Mouse (Mus musculus) CH12.LX (cell line): Measurements from ENCODE around the gene E2f3. TPM values are rescaled to one million over a fixed set of nuclear protein-coding genes. Genes with fewer than 3 reads are reported as not detected.

Experiments used
- DNase-seq: peaks from one replicate; pipeline ENCODE4 v3.0.0-alpha.2; 2013; ENCODE audit errors: extremely low read depth
- H3K27ac ChIP-seq: 2 replicates; pipeline ENCODE4 v1.5.1; 2012; ENCODE audit warnings: low read depth, mild to moderate bottlenecking, control low read depth, moderate library complexity; ENCODE audit not compliant: insufficient read depth
- H3K27me3 ChIP-seq: replicated peaks from 2 replicates; pipeline ENCODE3; 2012; ENCODE audit warnings: inconsistent platforms
- H3K36me3 ChIP-seq, 2 experiments: replicated peaks in 1 of 2; 2 replicates each; pipeline versions ENCODE3 to v1.6.1; 2012; ENCODE audit warnings: inconsistent platforms in 1 of 2, low read length in 1 of 2, mild to moderate bottlenecking in 1 of 2, mixed read lengths in 1 of 2, moderate library complexity in 1 of 2; ENCODE audit not compliant: control insufficient read depth in 1 of 2, insufficient read depth in 1 of 2
- H3K4me1 ChIP-seq, 2 experiments: 2 replicates each; pipeline ENCODE4 v1.6.1; 2012; ENCODE audit warnings: inconsistent platforms in 1 of 2, moderate library complexity in 1 of 2; ENCODE audit not compliant: insufficient read depth in 2 of 2, control insufficient read depth in 1 of 2
- H3K4me2 ChIP-seq: 2 replicates; pipeline ENCODE4 v1.6.1; 2012; ENCODE audit warnings: low read depth, mild to moderate bottlenecking, control low read depth; ENCODE audit not compliant: poor library complexity, insufficient read depth, severe bottlenecking
- H3K4me3 ChIP-seq, 3 experiments: fragments of 150-350 bp in 1 of 3; sonication (generic) in 1 of 3; replicated peaks in 1 of 3; 2 replicates each; pipeline versions ENCODE3 to v1.5.1; 2011 to 2012; ENCODE audit warnings: low read depth in 2 of 3, low read length in 2 of 3, mild to moderate bottlenecking in 2 of 3, moderate library complexity in 2 of 3, control low read depth in 1 of 3, improper control_type of control experiment in 1 of 3, inconsistent platforms in 1 of 3, mixed read lengths in 1 of 3; ENCODE audit not compliant: poor library complexity in 1 of 3
- H3K79me2 ChIP-seq: replicated peaks from 2 replicates; pipeline ENCODE4 v1.6.1; 2012; ENCODE audit warnings: mild to moderate bottlenecking, moderate library complexity; ENCODE audit not compliant: control insufficient read depth, poor library complexity, insufficient read depth, severe bottlenecking; ENCODE audit errors: extremely low read depth
- H3K9ac ChIP-seq: 2 replicates; pipeline ENCODE4 v1.6.1; 2012; ENCODE audit warnings: low read depth, mild to moderate bottlenecking, control low read depth, moderate library complexity; ENCODE audit not compliant: insufficient read depth
- H3K9me3 ChIP-seq: replicated peaks from 2 replicates; pipeline ENCODE3; 2012; ENCODE audit warnings: low read length, inconsistent platforms, mixed read lengths
- BHLHE40 ChIP-seq: IDR thresholded peaks from 2 replicates; pipeline ENCODE4 v1.6.1; 2011; ENCODE audit warnings: mild to moderate bottlenecking, low read depth, low read length, improper control_type of control experiment
- CTCF ChIP-seq, 2 experiments: IDR thresholded peaks in 1 of 2; conservative IDR thresholded peaks in 1 of 2; 2 replicates each; pipeline ENCODE4 v1.5.1; 2011 to 2012; ENCODE audit warnings: low read depth in 2 of 2, low read length in 2 of 2, improper control_type of control experiment in 1 of 2, inconsistent platforms in 1 of 2, mild to moderate bottlenecking in 1 of 2, moderate library complexity in 1 of 2
- GABPA ChIP-seq: IDR thresholded peaks from 2 replicates; pipeline ENCODE4 v1.6.1; 2012; ENCODE audit warnings: low read depth, low read length, improper control_type of control experiment, inconsistent platforms; ENCODE audit not compliant: insufficient replicate concordance
- JUN ChIP-seq: IDR thresholded peaks from 2 replicates; pipeline ENCODE4 v1.6.1; 2011; ENCODE audit warnings: low read depth, mild to moderate bottlenecking, low read length, improper control_type of control experiment, moderate library complexity; ENCODE audit not compliant: insufficient read depth
- KAT2A ChIP-seq: IDR thresholded peaks from 2 replicates; pipeline ENCODE4 v1.6.1; 2012; ENCODE audit warnings: low read length, improper control_type of control experiment, inconsistent platforms; ENCODE audit not compliant: insufficient replicate concordance
- MAFK ChIP-seq: IDR thresholded peaks from 2 replicates; pipeline ENCODE4 v1.6.1; 2011; ENCODE audit warnings: low read length, improper control_type of control experiment; ENCODE audit not compliant: insufficient replicate concordance
- MEF2A ChIP-seq: IDR thresholded peaks from 2 replicates; pipeline ENCODE4 v1.6.1; 2014; ENCODE audit warnings: low read depth, mild to moderate bottlenecking, inconsistent platforms, low read length, improper control_type of control experiment, borderline replicate concordance
- PAX5 ChIP-seq: IDR thresholded peaks from 2 replicates; pipeline ENCODE4 v1.6.1; 2012; ENCODE audit warnings: low read length, inconsistent platforms, mixed read lengths
- POLR2AphosphoS2 ChIP-seq: IDR thresholded peaks from 2 replicates; pipeline ENCODE4 v1.6.1; 2011; ENCODE audit warnings: low read depth, low read length, improper control_type of control experiment
- UBTF ChIP-seq: IDR thresholded peaks from 2 replicates; pipeline ENCODE4 v1.6.1; 2012; ENCODE audit warnings: low read depth, mild to moderate bottlenecking, inconsistent platforms, low read length, improper control_type of control experiment, moderate library complexity
- USF1 ChIP-seq: IDR thresholded peaks from 2 replicates; pipeline ENCODE4 v1.6.1; 2014; ENCODE audit warnings: low read depth, mild to moderate bottlenecking, inconsistent platforms, low read length, improper control_type of control experiment
- ZC3H11A ChIP-seq: IDR thresholded peaks from 2 replicates; pipeline ENCODE4 v1.6.1; 2012; ENCODE audit warnings: low read depth, mild to moderate bottlenecking, inconsistent platforms, low read length, improper control_type of control experiment
- ZMIZ1 ChIP-seq: IDR thresholded peaks from 2 replicates; pipeline ENCODE4 v1.6.1; 2012; ENCODE audit warnings: low read depth, mild to moderate bottlenecking, inconsistent platforms, low read length, improper control_type of control experiment
- dilution Hi-C: fragments of 300-500 bp; cut with MboI; formaldehyde crosslinking; loops from 2 replicates; pipeline ENCODE4 v1.14.3; 2020; ENCODE audit warnings: low sequenced_read_pairs; ENCODE audit not compliant: extremely low pct_unique_long_range_greater_than_20kb, extremely low pct_ligation_motif_present
- in situ Hi-C: fragments of 300-500 bp; cut with MboI; formaldehyde crosslinking; loops from 3 replicates; pipeline ENCODE4 v1.14.3; 2019; ENCODE audit warnings: low sequenced_read_pairs, low pct_ligation_motif_present, low pct_unique_long_range_greater_than_20kb, mixed read lengths
- polyA plus RNA-seq: library from polyadenylated mRNA; unstranded; fragments of >175 nt; gene quantifications from 2 replicates; pipeline ENCODE4 v1.2.1, GENCODE M21; 2012; ENCODE audit warnings: low read depth; ENCODE audit not compliant: insufficient read length
- total RNA-seq, 2 experiments: library from RNA; depleted of rRNA; stranded (reverse); fragments of 300-350 nt in 1 of 2; fragments of >200 nt in 1 of 2; gene quantifications; 2 replicates each; pipeline ENCODE4 v1.2.3; 2012 to 2014

E2f3 gene
- total and polyA plus RNA-seq, 3 experiments, result 7.6 to 20.7 (median 12.9) TPM

- Histone ChIP-seq H3K9ac (no peak overlapping the region), H3K27me3 (no peaks in the 10 kb centered on the region), H3K4me2 (no peak overlapping the region), H3K9me3 (peaks cover 9% of the 10 kb centered on the region), H3K4me1 (peaks cover 6 to 34% of the 10 kb centered on the region in 2 experiments), H3K36me3 (peaks cover 3 to 84% of the 10 kb centered on the region in 2 experiments), H3K4me3 (no peak overlapping the region), H3K79me2 (peaks cover 47% of the 10 kb centered on the region)
- no peak for DNase-seq
- in situ Hi-C loops, result loop anchor here (5.0 kb wide), 1 partner anchor 41 kb away; no protein-coding TSS in a partner anchor
- dilution Hi-C loops, result no loop called here
- TF ChIP-seq CTCF (conservative IDR thresholded peaks at IDR 0.05 in 1 of 2, IDR thresholded peaks at IDR 0.05 in 1 of 2; ENCODE audit: low read depth in 2 of 2, low read length in 2 of 2) (0 out of 4 replicates have a peak, but pooled peaks of 1 of the 2 experiments have one; percentile 8), MEF2A (no peak)
- TF ChIP-seq, all 38 proteins: peak for 1
- H3K27ac ChIP-seq, result no peak overlapping the region
These were observed 32.3 kb downstream of the E2f3 start for GRCm38 (mm10) chr13:29953417-29954045.

DNA sequence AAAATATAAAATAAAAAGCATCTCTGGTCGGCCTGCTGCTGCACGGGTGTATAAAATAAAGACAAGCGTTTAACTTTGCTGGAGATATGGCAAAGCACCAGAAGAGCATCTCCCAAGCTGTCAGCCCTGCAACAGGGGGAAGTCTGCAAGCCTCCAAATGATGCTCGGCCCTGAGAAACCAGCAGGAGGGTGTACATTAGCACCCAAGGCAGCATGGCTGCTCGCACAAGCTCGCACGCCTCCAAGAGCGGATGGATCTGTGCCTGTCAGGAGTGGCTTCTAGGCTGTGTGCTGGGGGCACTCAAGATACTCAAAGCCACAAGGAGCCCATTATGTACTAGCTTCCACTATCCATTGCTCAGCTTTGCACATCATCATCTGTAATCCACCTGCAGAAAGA lies 39.8 kb downstream of the E2f3 start:
- in situ Hi-C loops, result no loop called here

DNA sequence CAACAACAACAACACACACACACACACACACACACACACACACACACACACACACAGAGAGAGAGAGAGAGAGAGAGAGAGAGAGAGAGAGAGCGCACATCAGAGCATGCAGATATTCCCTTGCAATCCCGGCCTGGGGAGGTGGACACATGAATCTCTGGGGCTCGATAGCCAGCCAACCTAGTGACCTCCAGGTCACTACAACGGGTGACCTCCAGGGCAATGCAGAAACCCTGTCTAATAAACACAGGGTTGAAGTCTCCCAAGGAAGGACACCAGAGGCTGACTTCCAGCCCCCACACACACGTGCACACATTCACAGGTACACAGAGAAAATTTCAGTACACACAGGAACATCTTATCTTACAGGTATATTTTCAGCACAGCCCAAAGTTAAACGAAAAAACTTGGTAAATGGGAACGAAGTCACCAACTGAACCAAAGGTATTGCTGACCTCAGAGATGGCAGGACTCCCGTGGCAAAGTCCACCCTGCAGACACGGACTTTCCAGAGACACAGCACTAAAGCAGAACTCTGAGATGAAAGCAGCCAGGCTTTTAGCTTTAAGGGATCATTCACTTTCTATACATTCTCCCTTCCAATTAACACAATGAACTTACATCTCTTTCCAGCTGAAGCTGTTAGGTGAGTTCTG lies 40.8 kb downstream of the E2f3 start:
- H3K4me3 ChIP-seq, result no peak overlapping the region
- H3K9me3 ChIP-seq, result no peaks in the 10 kb centered on the region
- no peak overlapping the region for H3K27ac ChIP-seq
- no peak overlapping the region for H3K4me2 ChIP-seq
- dilution Hi-C loops, result no loop called here
- no peaks in the 10 kb centered on the region for H3K27me3 ChIP-seq
- peaks cover 17 to 90% of the 10 kb centered on the region in 2 experiments for H3K36me3 ChIP-seq
- in situ Hi-C loops, result no loop called here
- TF ChIP-seq USF1, result no peak
- TF ChIP-seq MEF2A, result no peak
- TF ChIP-seq PAX5, result no peak
- no peak for TF ChIP-seq UBTF
- TF ChIP-seq ZC3H11A, result no peak
- TF ChIP-seq BHLHE40, result no peak
- no peak for TF ChIP-seq ZMIZ1
- TF ChIP-seq KAT2A, result no peak
- TF ChIP-seq POLR2AphosphoS2, result no peak
- no peak for TF ChIP-seq MAFK
- TF ChIP-seq GABPA, result no peak
- H3K9ac ChIP-seq, result no peak overlapping the region
- peaks cover 48% of the 10 kb centered on the region for H3K79me2 ChIP-seq
- peaks cover 6 to 31% of the 10 kb centered on the region in 2 experiments for H3K4me1 ChIP-seq
- no peak for DNase-seq

More for the DNA sequence above, 39.8 kb downstream of the E2f3 start:
- Histone ChIP-seq H3K36me3 (peaks cover 11 to 90% of the 10 kb centered on the region in 2 experiments), H3K9ac (no peak overlapping the region), H3K4me3 (no peak overlapping the region), H3K9me3 (no peaks in the 10 kb centered on the region), H3K4me1 (peaks cover 6 to 33% of the 10 kb centered on the region in 2 experiments), H3K79me2 (peaks cover 48% of the 10 kb centered on the region), H3K27me3 (no peaks in the 10 kb centered on the region), H3K4me2 (no peak overlapping the region), H3K27ac (no peak overlapping the region)
- dilution Hi-C loops, result no loop called here
- no peak for TF ChIP-seq GABPA
- no peak for TF ChIP-seq JUN
- DNase-seq, result no peak
